Mouse (Mus musculus) macrophage (primary cell): ENCODE measurements around the gene Lpar4. TPM values are rescaled to one million over a fixed set of nuclear protein-coding genes. Genes with fewer than 3 reads are reported as not detected.
A peak's percentile ranks its signal among the peaks of the same experiment; 100 is the strongest.

ENCODE experiments used
- H3K27ac ChIP-seq: fragments of 350-480 bp; formaldehyde crosslinking; 2 replicates; pipeline ENCODE4 v1.9.0; 2021
- H3K36me3 ChIP-seq: fragments of 350-480 bp; formaldehyde crosslinking; 2 replicates; pipeline ENCODE4 v1.9.0; 2021; ENCODE audit errors: inconsistent target
- H3K4me3 ChIP-seq: fragments of 350-480 bp; formaldehyde crosslinking; 2 replicates; pipeline ENCODE4 v1.9.0; 2021; ENCODE audit errors: inconsistent target
- H3K79me2 ChIP-seq: fragments of 350-480 bp; formaldehyde crosslinking; 2 replicates; pipeline ENCODE4 v1.9.0; 2021; ENCODE audit errors: inconsistent target
- WGBS: methylation state at CpG from one replicate; pipeline ENCODE4 v1.1.7; 2026; ENCODE audit warnings: inconsistent platforms; ENCODE audit not compliant: missing documents; 5-methylcytosine and 5-hydroxymethylcytosine counted together
- polyA plus RNA-seq: library from polyadenylated mRNA; stranded (reverse); fragments of 250-400 nt; gene quantifications from 3 replicates; pipeline ENCODE4 v1.2.4, GENCODE M21; 2018; ENCODE audit warnings: inconsistent platforms
- total RNA-seq, 78 experiments: library from RNA; depleted of rRNA; stranded (reverse); fragments of 250-400 nt; gene quantifications; 1 replicate in 9 of 78; 2 replicates in 24 of 78; 3 replicates in 43 of 78; 4 replicates in 2 of 78; pipeline ENCODE4 v1.2.4; 2018; ENCODE audit warnings: inconsistent platforms in 56 of 78

Lpar4 gene
- total RNA-seq (2018; cell fraction: chromatin; rRNA removed): 1 to 10 TPM in 1 of 26 experiments, under 1 TPM in 1, not detected in 24; 0.17 to 2.3 TPM
- under 1 TPM in 10 of 26 experiments, not detected in 16; 0.03 to 0.07 (median 0.04) TPM for total RNA-seq (2018; cell fraction: cytosol; rRNA removed)
- total RNA-seq (2018; cell fraction: nucleus; rRNA removed): under 1 TPM in 3 of 26 experiments, not detected in 23; 0.14 to 0.69 (median 0.29) TPM
- polyA plus RNA-seq: 0.05 TPM in 1 of 3 replicates, not detected in the others

GRCm38 (mm10) chrX:106920175-106920827 lies at the start of gene Lpar4:
Gene Lpar4, plus strand, starts transcription at chrX:106920625.
- Histone ChIP-seq H3K79me2 (no peaks in the 10 kb centered on the region), H3K36me3 (no peaks in the 10 kb centered on the region), H3K4me3 (peak within 1 kb of the TSS; percentile 25), H3K27ac (no peak within 1 kb of the TSS)
- 24% methylated on average over 11 of the region's 11 CpGs for WGBS

- WGBS: 81% methylated on average over 3 of the region's 3 CpGs
- Histone ChIP-seq H3K4me3 (no peak overlapping the region), H3K79me2 (no peaks in the 10 kb centered on the region), H3K27ac (no peak overlapping the region), H3K36me3 (no peaks in the 10 kb centered on the region)
Observed at GRCm38 (mm10) chrX:106871426-106871825, 49.0 kb upstream of the Lpar4 start.

- Histone ChIP-seq H3K79me2 (no peaks in the 10 kb centered on the region), H3K27ac (no peak overlapping the region), H3K36me3 (no peaks in the 10 kb centered on the region), H3K4me3 (no peak overlapping the region)
- 61% methylated on average over 3 of the region's 3 CpGs for WGBS
Observed at GRCm38 (mm10) chrX:106871894-106872293, 48.5 kb upstream of the Lpar4 start.

GRCm38 (mm10) chrX:106872315-106872714 lies 48.1 kb upstream of the Lpar4 start:
- Histone ChIP-seq H3K36me3 (no peaks in the 10 kb centered on the region), H3K27ac (no peak overlapping the region), H3K4me3 (no peak overlapping the region), H3K79me2 (no peaks in the 10 kb centered on the region)
- WGBS: 17% methylated on average over 1 of the region's 4 CpGs

- H3K36me3 ChIP-seq: no peaks in the 10 kb centered on the region
- no peak overlapping the region for H3K4me3 ChIP-seq
- H3K79me2 ChIP-seq: no peaks in the 10 kb centered on the region
- H3K27ac ChIP-seq: no peak overlapping the region
- WGBS: 83% methylated on average over 2 of the region's 2 CpGs
Observed at GRCm38 (mm10) chrX:106897707-106898275, 22.6 kb upstream of the Lpar4 start.

- H3K79me2 ChIP-seq: no peaks in the 10 kb centered on the region
- no peak overlapping the region for H3K27ac ChIP-seq
- WGBS: 40% methylated on average over 5 of the region's 9 CpGs
- peak overlapping the region; percentile 25 for H3K4me3 ChIP-seq
- H3K36me3 ChIP-seq: no peaks in the 10 kb centered on the region
Observed at GRCm38 (mm10) chrX:106920828-106921619, 599 bp downstream of the Lpar4 start.

- H3K4me3 ChIP-seq: no peak overlapping the region
Observed at GRCm38 (mm10) chrX:106924572-106924971, 4.1 kb downstream of the Lpar4 start.

GRCm38 (mm10) chrX:106939326-106939725 lies 18.9 kb downstream of the Lpar4 start:
- H3K36me3 ChIP-seq: no peaks in the 10 kb centered on the region
- H3K27ac ChIP-seq: no peak overlapping the region
- no peaks in the 10 kb centered on the region for H3K79me2 ChIP-seq
- no peak overlapping the region for H3K4me3 ChIP-seq
- 83% methylated on average over 3 of the region's 3 CpGs for WGBS

More at GRCm38 (mm10) chrX:106924572-106924971, 4.1 kb downstream of the Lpar4 start:
- Histone ChIP-seq H3K79me2 (no peaks in the 10 kb centered on the region), H3K36me3 (no peaks in the 10 kb centered on the region), H3K27ac (no peak overlapping the region)

GRCm38 (mm10) chrX:106950558-106950957 lies 30.1 kb downstream of the Lpar4 start:
- 86% methylated on average over 1 of the region's 1 CpGs for WGBS
- Histone ChIP-seq H3K4me3 (no peak overlapping the region), H3K36me3 (no peaks in the 10 kb centered on the region), H3K27ac (no peak overlapping the region), H3K79me2 (no peaks in the 10 kb centered on the region)

- no peaks in the 10 kb centered on the region for H3K79me2 ChIP-seq
- no peaks in the 10 kb centered on the region for H3K36me3 ChIP-seq
- 44% methylated on average over 2 of the region's 2 CpGs for WGBS
- H3K4me3 ChIP-seq: no peak overlapping the region
- no peak overlapping the region for H3K27ac ChIP-seq
Observed at GRCm38 (mm10) chrX:106951016-106951415, 30.6 kb downstream of the Lpar4 start.

GRCm38 (mm10) chrX:106953840-106954239 lies 33.4 kb downstream of the Lpar4 start:
- Histone ChIP-seq H3K79me2 (no peaks in the 10 kb centered on the region), H3K4me3 (no peak overlapping the region), H3K27ac (no peak overlapping the region), H3K36me3 (no peaks in the 10 kb centered on the region)
- 54% methylated on average over 1 of the region's 1 CpGs for WGBS

GRCm38 (mm10) chrX:106962233-106962632 lies 41.8 kb downstream of the Lpar4 start:
- Histone ChIP-seq H3K27ac (no peak overlapping the region), H3K36me3 (no peaks in the 10 kb centered on the region), H3K79me2 (no peaks in the 10 kb centered on the region), H3K4me3 (no peak overlapping the region)
- WGBS: 92% methylated on average over 2 of the region's 2 CpGs

- 50% methylated on average over 1 of the region's 2 CpGs for WGBS
- Histone ChIP-seq H3K4me3 (no peak overlapping the region), H3K79me2 (no peaks in the 10 kb centered on the region)
Observed at GRCm38 (mm10) chrX:106964326-106964725, 43.9 kb downstream of the Lpar4 start.

More at GRCm38 (mm10) chrX:106964326-106964725, 43.9 kb downstream of the Lpar4 start:
- H3K27ac ChIP-seq: no peak overlapping the region
- no peaks in the 10 kb centered on the region for H3K36me3 ChIP-seq
